Mouse (Mus musculus): ENCODE data around the gene Fam216b. TPM values are rescaled to one million over a fixed set of nuclear protein-coding genes. Genes with fewer than 3 reads are reported as not detected.

Gene Fam216b
- total and polyA plus RNA-seq, 2 experiments: not detected

DNA sequence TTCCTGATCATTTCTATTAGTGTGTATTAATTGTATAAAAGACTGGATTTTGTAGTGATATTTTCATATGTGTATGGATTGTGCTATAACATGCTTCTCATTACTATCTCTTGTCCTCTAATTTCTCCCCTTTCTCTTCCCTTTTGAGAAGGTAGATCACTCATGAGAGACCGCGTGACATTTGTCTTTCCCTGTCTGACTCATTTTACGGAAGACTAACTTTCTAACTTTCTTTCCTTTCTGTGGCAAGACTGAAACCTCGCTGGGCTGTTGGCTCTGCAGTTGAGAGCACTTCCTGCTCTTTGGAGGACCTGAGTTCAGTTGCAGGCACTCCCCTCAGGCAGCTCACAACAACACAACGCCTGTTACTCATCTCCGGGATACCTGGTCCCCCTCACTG lies 48.2 kb downstream of the Fam216b start:
- Histone ChIP-seq H3K4me3 (ENCODE audit: insufficient read depth, low read depth, low read length) (no peak overlapping the region), H3K79me2 (ENCODE audit: control insufficient read depth, insufficient read depth, low read length) (no peaks in the 10 kb centered on the region), H3K27ac (replicated peaks; ENCODE audit: insufficient read depth, low read depth, low read length) (no peak overlapping the region), H3K36me3 (ENCODE audit: control insufficient read depth, insufficient read depth, low read length) (no peaks in the 10 kb centered on the region), H3K27me3 (ENCODE audit: control insufficient read depth, insufficient read depth, low read length) (no peaks in the 10 kb centered on the region), H3K4me1 (ENCODE audit: control insufficient read depth, insufficient read depth, low read length) (no peaks in the 10 kb centered on the region), H3K9ac (ENCODE audit: low read depth, low read length) (no peak overlapping the region)
- TF ChIP-seq CTCF (IDR thresholded peaks at IDR 0.05; ENCODE audit: low read depth, low read length) (no peak), POLR2A (IDR thresholded peaks at IDR 0.05; ENCODE audit: extremely low read depth, insufficient read depth, low read length) (no peak)
- 85% methylated on average over 6 of the region's 6 CpGs for WGBS
- DNase-seq (ENCODE audit: extremely low read depth, low read depth, low spot score): no peak

DNA sequence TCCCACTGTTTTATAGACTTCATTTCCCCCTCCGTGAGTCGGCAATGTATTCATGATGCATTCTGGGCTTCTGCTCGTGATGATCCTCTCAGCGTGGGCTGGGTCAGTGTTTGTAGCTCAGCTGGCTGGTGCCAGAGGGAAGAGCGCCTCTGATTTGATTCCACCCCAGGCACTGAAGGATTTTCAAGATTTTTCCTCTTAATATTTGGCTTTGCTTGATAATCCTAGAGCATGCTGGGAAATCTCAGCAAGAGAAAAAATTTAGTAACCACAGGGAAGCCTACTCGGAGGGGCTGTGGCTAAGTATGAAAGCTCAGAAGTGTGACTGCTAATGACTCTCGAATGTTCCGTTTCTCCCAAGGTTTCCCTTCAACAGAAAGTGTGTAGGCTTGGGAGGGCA lies 49.9 kb downstream of the Fam216b start:
- H3K4me1 ChIP-seq (ENCODE audit: control insufficient read depth, insufficient read depth, low read length): no peaks in the 10 kb centered on the region
- no peak overlapping the region for H3K27ac ChIP-seq (replicated peaks; ENCODE audit: insufficient read depth, low read depth, low read length)
- no peak for TF ChIP-seq CTCF (IDR thresholded peaks at IDR 0.05; ENCODE audit: low read depth, low read length)
- no peak for TF ChIP-seq POLR2A (IDR thresholded peaks at IDR 0.05; ENCODE audit: extremely low read depth, insufficient read depth, low read length)
- WGBS: 83% methylated on average over 8 of the region's 8 CpGs
- DNase-seq (ENCODE audit: extremely low read depth, low read depth, low spot score): no peak
- no peaks in the 10 kb centered on the region for H3K36me3 ChIP-seq (ENCODE audit: control insufficient read depth, insufficient read depth, low read length)
- H3K79me2 ChIP-seq (ENCODE audit: control insufficient read depth, insufficient read depth, low read length): no peaks in the 10 kb centered on the region
- H3K4me3 ChIP-seq (ENCODE audit: insufficient read depth, low read depth, low read length): no peak overlapping the region
- no peaks in the 10 kb centered on the region for H3K27me3 ChIP-seq (ENCODE audit: control insufficient read depth, insufficient read depth, low read length)
- no peak overlapping the region for H3K9ac ChIP-seq (ENCODE audit: low read depth, low read length)

Other genes with a start within 250 kb of the Fam216b start
- 9.0 and 10.1 TPM in 2 replicates for gene Dnajc15, start 213.9 kb downstream of the Fam216b start, total RNA-seq (2014; rRNA removed)
- 5.3 and 5.8 TPM in 2 replicates for gene Dnajc15, start 213.9 kb downstream of the Fam216b start, polyA plus RNA-seq (2012; rRNA removed)
- 3.7 and 5.9 TPM in 2 replicates for gene Epsti1, start 184.8 kb downstream of the Fam216b start, total RNA-seq (2014; rRNA removed)
- 0.95 and 1.4 TPM in 2 replicates for gene Epsti1, start 184.8 kb downstream of the Fam216b start, polyA plus RNA-seq (2012; rRNA removed)
- gene Tnfsf11, start 219.0 kb upstream of the Fam216b start, total RNA-seq (2014; rRNA removed): 0.09 TPM in 1 of 2 replicates, not detected in the other
- not detected in 2 replicates for gene Tnfsf11, start 219.0 kb upstream of the Fam216b start, polyA plus RNA-seq (2012; rRNA removed)

All from liver, adult 2 months (tissue).